Mouse (Mus musculus) MEL (cell line): ENCODE measurements around the gene 2310022A10Rik.

Source experiments
- CHD2 ChIP-seq: IDR thresholded peaks from 2 replicates; pipeline ENCODE4 v1.6.1; 2011; ENCODE audit warnings: low read length, improper control_type of control experiment
- CTCF ChIP-seq, 3 experiments: IDR thresholded peaks in 2 of 3; conservative IDR thresholded peaks in 1 of 3; 2 replicates each; pipeline ENCODE4 v1.5.1; 2011 to 2012; ENCODE audit warnings: low read length in 3 of 3, low read depth in 2 of 3, mild to moderate bottlenecking in 2 of 3, improper control_type of control experiment in 1 of 3, inconsistent platforms in 1 of 3, mixed read lengths in 1 of 3, moderate library complexity in 1 of 3; ENCODE audit not compliant: control insufficient read depth in 1 of 3, insufficient read depth in 1 of 3, poor library complexity in 1 of 3, severe bottlenecking in 1 of 3
- ELF1 ChIP-seq: IDR thresholded peaks from 2 replicates; pipeline ENCODE4 v1.6.1; 2014; ENCODE audit warnings: low read depth, mild to moderate bottlenecking, inconsistent platforms, low read length, improper control_type of control experiment, moderate library complexity
- EP300 ChIP-seq, 2 experiments: IDR thresholded peaks; 2 replicates each; pipeline ENCODE4 v1.6.1; 2011; ENCODE audit warnings: improper control_type of control experiment in 2 of 2, low read length in 2 of 2, low read depth in 1 of 2, mild to moderate bottlenecking in 1 of 2
- ETS1 ChIP-seq: IDR thresholded peaks from 2 replicates; pipeline ENCODE4 v1.6.1; 2012; ENCODE audit warnings: low read depth, mild to moderate bottlenecking, inconsistent platforms, low read length, improper control_type of control experiment, moderate library complexity
- GABPA ChIP-seq: IDR thresholded peaks from 2 replicates; pipeline ENCODE4 v1.6.1; 2012; ENCODE audit warnings: low read depth, mild to moderate bottlenecking, inconsistent platforms, low read length, improper control_type of control experiment, moderate library complexity
- GATA1 ChIP-seq: IDR thresholded peaks from 2 replicates; pipeline ENCODE4 v1.6.1; 2011; ENCODE audit warnings: low read depth, low read length, improper control_type of control experiment
- MAZ ChIP-seq: IDR thresholded peaks from 2 replicates; pipeline ENCODE4 v1.6.1; 2012; ENCODE audit warnings: low read depth, mild to moderate bottlenecking, inconsistent platforms, low read length, improper control_type of control experiment
- NELFE ChIP-seq: IDR thresholded peaks from 2 replicates; pipeline ENCODE4 v1.6.1; 2011; ENCODE audit warnings: low read depth, low read length, improper control_type of control experiment
- POLR2A ChIP-seq, 2 experiments: IDR thresholded peaks; 2 replicates each; pipeline ENCODE4 v1.6.1; 2011 to 2012; ENCODE audit warnings: low read length in 2 of 2, mild to moderate bottlenecking in 2 of 2, control low read depth in 1 of 2, improper control_type of control experiment in 1 of 2, low read depth in 1 of 2, moderate library complexity in 1 of 2; ENCODE audit not compliant: control insufficient read depth in 1 of 2, insufficient read depth in 1 of 2, poor library complexity in 1 of 2
- POLR2AphosphoS2 ChIP-seq: IDR thresholded peaks from 2 replicates; pipeline ENCODE4 v1.6.1; 2011; ENCODE audit warnings: low read length, improper control_type of control experiment

- no peak for TF ChIP-seq ELF1
- no peak for TF ChIP-seq EP300 (IDR thresholded peaks at IDR 0.05; ENCODE audit: low read depth in 1 of 2, low read length in 2 of 2)
- no peak for TF ChIP-seq CTCF (IDR thresholded peaks at IDR 0.05 in 2 of 3, conservative IDR thresholded peaks at IDR 0.05 in 1 of 3; ENCODE audit: control insufficient read depth in 1 of 3, insufficient read depth in 1 of 3, low read depth in 2 of 3, low read length in 3 of 3, poor library complexity in 1 of 3, severe bottlenecking in 1 of 3)
- no peak for TF ChIP-seq NELFE
- TF ChIP-seq MAZ, result no peak
- no peak for TF ChIP-seq POLR2AphosphoS2
- TF ChIP-seq ETS1, result no peak
- TF ChIP-seq GATA1, result no peak
- no peak for TF ChIP-seq CHD2
- no peak for TF ChIP-seq POLR2A (IDR thresholded peaks at IDR 0.05; ENCODE audit: control insufficient read depth in 1 of 2, insufficient read depth in 1 of 2, low read depth in 1 of 2, low read length in 2 of 2, poor library complexity in 1 of 2)
- TF ChIP-seq GABPA, result no peak
Measured at GRCm38 (mm10) chr7:27607580-27607979, 54.5 kb downstream of the 2310022A10Rik start.
